Mouse (Mus musculus) megakaryocyte progenitor cell, adult 5-6 weeks (primary cell): ENCODE data around the gene Gipc1. TPM values are rescaled to one million over a fixed set of nuclear protein-coding genes. Genes with fewer than 3 reads are reported as not detected.

ENCODE experiments used
- total RNA-seq, 2 experiments: library from RNA; stranded (forward) in 1 of 2; stranded (reverse) in 1 of 2; fragments of 157-497, 149-512 nt in 1 of 2; fragments of 200-1000 nt in 1 of 2; gene quantifications; 2 replicates each; pipeline versions ENCODE4 v1.2.3 to v1.2.4; 2015 to 2017

Gene Gipc1
- total RNA-seq, 2 experiments from 2014 or later: 17.8 to 19.0 TPM

Other genes starting within 250 kb of the Gipc1 start
- 64.4 and 70.9 TPM in 2 replicates for gene Scoc, start 194.3 kb upstream of the Gipc1 start, total RNA-seq (2015)
- 27.9 and 43.9 TPM in 2 replicates for gene Scoc, start 194.3 kb upstream of the Gipc1 start, total RNA-seq (2017)
- not detected in 2 replicates for gene Olfr370, start 116.9 kb upstream of the Gipc1 start, total RNA-seq (2015)
- not detected in 2 replicates for gene Olfr370, start 116.9 kb upstream of the Gipc1 start, total RNA-seq (2017)
- gene Ndufb7, start 86.0 kb upstream of the Gipc1 start, total RNA-seq (2015): 158 and 163 TPM in 2 replicates
- gene Ndufb7, start 86.0 kb upstream of the Gipc1 start, total RNA-seq (2017): 252 and 255 TPM in 2 replicates
- 363 and 424 TPM in 2 replicates for gene Tecr, start 44.7 kb upstream of the Gipc1 start, total RNA-seq (2015)
- gene Tecr, start 44.7 kb upstream of the Gipc1 start, total RNA-seq (2017): 324 and 345 TPM in 2 replicates
- 45.5 and 47.6 TPM in 2 replicates for gene Dnajb1, start 44.5 kb upstream of the Gipc1 start, total RNA-seq (2015)
- gene Dnajb1, start 44.5 kb upstream of the Gipc1 start, total RNA-seq (2017): 26.2 and 28.0 TPM in 2 replicates
- gene Ptger1, start 14.0 kb downstream of the Gipc1 start, total RNA-seq (2015): 0.10 TPM in 1 of 2 replicates, not detected in the other
- gene Ptger1, start 14.0 kb downstream of the Gipc1 start, total RNA-seq (2017): 0.87 and 1.6 TPM in 2 replicates
- 31.5 and 31.6 TPM in 2 replicates for gene Pkn1, start 46.5 kb downstream of the Gipc1 start, total RNA-seq (2015)
- gene Pkn1, start 46.5 kb downstream of the Gipc1 start, total RNA-seq (2017): 62.5 and 78.8 TPM in 2 replicates
- 119 and 139 TPM in 2 replicates for gene Ddx39, start 62.5 kb downstream of the Gipc1 start, total RNA-seq (2015)
- 121 and 131 TPM in 2 replicates for gene Ddx39, start 62.5 kb downstream of the Gipc1 start, total RNA-seq (2017)
- gene Adgre5, start 88.6 kb downstream of the Gipc1 start, total RNA-seq (2015): 27.1 and 29.1 TPM in 2 replicates
- 19.8 and 30.2 TPM in 2 replicates for gene Adgre5, start 88.6 kb downstream of the Gipc1 start, total RNA-seq (2017)
- gene Adgrl1, start 247.4 kb downstream of the Gipc1 start, total RNA-seq (2015): 2.9 and 5.9 TPM in 2 replicates
- gene Adgrl1, start 247.4 kb downstream of the Gipc1 start, total RNA-seq (2017): 2.3 and 2.4 TPM in 2 replicates